Mouse (Mus musculus): ENCODE measurements at regions not wholly inside any gene's neighbourhood (a gene's known extent, or its start where the extent isn't known, plus 50 kb on each side); places are given as distances from the start of the nearest gene placed in this dataset.
A peak's percentile ranks its signal among the peaks of the same experiment; 100 is the strongest.

DNA sequence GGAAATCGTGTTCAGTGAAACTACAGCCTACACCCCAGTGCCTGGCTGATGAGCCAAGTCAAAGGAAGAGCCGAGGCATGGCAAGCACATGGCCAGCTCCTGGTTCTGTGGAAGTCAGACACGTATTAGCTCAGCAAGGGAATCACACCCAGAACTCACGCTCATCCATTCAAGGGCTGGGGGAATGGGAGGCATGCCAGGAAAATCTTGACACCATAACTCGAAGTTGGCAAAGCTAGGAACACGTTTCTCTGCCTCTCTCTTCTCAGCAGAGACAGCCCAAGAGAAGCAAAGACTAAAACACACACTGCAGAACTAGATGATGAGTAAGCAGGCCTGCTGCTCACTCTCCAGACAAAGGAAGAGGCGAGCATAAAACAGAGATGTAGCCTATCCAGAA is 53.5 kb upstream of the Ypel5 start:
- peak; percentile 22 to 50 for DNase-seq (ENCODE audit: low spot score in 2 of 2)

- DNase-seq (ENCODE audit: low spot score in 2 of 2), result peak; percentile 50 to 90
Observed at GRCm38 (mm10) chr17:72781786-72782185, 54.5 kb upstream of the Ypel5 start.

DNA sequence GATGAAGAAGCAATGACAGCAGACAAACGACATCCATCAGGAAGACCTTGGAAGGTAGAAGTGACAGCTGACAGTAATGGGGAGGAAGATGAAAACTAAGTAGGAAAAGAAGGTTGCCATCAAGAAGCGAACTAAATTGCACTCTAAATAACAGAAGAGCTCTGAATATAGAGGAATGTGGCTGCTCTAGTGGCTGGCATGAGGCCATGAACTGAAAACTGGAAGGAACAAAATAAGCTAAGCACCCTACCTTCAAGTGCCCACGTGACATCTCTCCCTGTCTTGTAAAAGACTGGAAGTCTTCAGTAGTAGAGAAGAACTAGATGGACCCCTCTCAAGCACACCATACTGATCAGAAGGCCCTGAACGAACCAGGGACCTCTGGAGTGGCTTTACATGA is 68.0 kb upstream of the Ypel5 start:
- no peak for DNase-seq (ENCODE audit: low spot score in 2 of 2)

GRCm38 (mm10) chr17:72760937-72761336 is 75.3 kb upstream of the Ypel5 start:
- no peak for DNase-seq (ENCODE audit: low spot score in 2 of 2)

GRCm38 (mm10) chr17:72746411-72746810 is 89.8 kb upstream of the Ypel5 start:
- DNase-seq (ENCODE audit: low spot score in 2 of 2), result peak; percentile 1 to 34

DNA sequence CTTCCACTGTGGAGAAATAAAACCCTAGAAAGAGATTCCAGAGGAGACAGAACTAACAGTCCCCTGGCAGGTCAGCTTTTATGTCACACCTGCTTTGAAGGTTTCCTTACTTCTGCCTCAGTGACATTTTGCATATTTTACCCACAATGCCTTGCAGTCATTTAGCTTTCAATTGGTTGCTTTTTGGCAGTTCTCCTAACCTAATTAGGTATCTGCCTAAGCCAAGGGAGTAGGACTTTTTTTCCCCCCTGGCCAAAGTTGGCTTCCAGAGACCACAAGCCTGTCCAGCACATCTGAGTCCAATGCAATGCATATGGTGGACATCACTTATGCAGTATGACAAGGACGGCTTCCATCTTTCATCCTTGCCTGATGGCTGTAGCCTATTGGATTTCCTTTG is 103.2 kb upstream of the Ypel5 start:
- peak in 1 of 2 experiments; percentile 9 for DNase-seq (ENCODE audit: low spot score in 2 of 2)

DNA sequence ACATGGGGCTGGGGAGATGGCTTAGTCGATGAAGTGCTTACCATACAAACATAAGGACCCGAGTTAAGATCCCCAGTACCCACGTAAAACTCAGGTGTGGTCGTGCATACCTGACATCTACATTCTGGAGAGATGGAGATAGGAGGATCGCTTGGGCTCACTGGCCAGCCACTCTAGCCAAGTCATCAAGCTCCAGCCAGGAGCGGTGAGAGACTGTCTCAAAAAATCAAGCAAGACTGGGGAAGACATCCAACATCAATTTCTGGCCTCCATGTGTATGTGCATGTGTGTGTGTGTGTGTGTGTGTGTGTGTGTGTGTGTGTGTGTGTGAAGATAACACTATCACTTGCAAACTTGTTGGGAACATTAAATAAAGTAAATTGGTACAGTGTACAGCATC is 104.6 kb upstream of the Ypel5 start:
- DNase-seq (ENCODE audit: low spot score in 2 of 2), result no peak

DNA sequence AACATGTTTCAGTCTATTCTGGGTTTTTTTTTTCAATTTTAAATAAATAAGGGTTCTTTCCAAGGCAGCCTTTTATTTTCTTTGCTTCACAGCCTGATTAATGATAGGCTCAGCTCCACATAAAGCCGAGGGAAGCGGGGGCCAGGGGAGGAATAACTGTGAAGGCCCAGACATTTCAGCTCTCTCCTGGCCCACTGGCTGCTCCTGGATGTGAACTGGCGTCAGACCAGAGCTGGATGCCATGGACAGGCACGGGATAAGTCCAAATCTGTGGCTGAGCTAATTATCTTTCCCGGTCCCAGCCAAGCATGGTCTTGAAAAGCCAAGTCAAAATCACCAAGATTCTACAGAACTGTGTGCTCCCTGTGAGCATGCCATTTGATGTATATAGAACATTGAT is 105.1 kb upstream of the Ypel5 start:
- DNase-seq (ENCODE audit: low spot score in 2 of 2), result peak in 1 of 2 experiments; percentile 5

GRCm38 (mm10) chr17:72720753-72721152 is 115.5 kb upstream of the Ypel5 start:
- no peak for DNase-seq (ENCODE audit: low spot score in 2 of 2)

DNA sequence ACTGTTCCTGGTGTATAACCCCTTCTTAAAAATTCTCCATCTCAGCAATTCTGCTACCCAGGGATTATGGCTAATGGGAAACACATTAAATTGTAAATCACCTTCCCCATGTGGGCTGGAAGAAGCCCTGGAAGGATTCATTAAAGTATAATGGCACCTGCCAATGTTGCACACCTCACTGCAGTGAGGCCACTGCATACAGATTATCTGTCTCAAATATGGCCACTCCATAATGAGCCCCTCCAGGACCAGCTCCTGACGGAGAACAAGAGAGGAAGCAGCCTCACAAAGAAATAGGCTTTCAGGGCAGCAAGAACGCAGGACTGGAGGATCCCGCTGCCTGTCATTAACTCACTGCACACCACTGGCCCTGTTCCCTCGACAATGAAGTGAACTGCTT is 115.2 kb upstream of the Alk start:
- DNase-seq (ENCODE audit: low spot score in 2 of 2), result no peak

GRCm38 (mm10) chr17:72691630-72692029 is 87.2 kb upstream of the Alk start:
- DNase-seq (ENCODE audit: low spot score in 2 of 2), result no peak

DNA sequence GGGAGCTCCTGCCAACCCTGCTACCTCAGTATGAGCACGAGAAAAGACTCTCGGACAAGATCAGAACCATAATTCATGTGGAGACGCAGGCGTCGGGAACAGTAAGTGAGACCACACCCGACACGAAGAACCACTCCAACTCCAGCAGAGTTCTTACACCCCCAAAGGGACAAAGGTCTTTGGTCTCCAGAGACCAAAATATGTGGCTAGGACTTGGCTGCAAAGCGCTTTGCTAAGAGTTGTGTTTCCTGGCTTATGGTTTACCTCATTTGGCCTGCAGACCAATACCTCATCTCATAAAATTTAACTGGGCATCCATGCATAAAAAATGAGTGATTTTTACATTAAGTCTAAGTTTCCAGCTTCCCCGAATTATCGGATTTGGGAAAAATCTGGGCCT is 85.2 kb upstream of the Alk start:
- no peak for DNase-seq (ENCODE audit: low spot score in 2 of 2)

DNA sequence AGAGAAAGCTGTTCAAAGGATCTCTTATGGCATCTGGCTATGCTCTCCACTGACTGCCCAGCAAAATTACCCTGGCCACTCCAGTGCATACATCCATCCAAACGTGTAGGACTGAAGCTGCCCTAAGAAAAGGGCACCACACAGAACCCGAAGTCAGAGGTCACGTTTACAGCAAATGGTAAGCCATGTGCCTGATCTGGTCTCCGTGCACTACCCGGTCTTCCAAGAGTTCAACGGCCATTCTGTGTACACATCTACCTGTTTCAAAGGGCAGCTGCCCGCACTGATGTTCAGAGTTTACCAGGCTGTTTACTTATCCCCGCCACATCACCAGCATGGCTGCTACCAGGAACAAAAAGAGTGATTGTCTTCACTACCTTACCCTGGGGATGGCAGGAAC is 84.4 kb upstream of the Alk start:
- DNase-seq (ENCODE audit: low spot score in 2 of 2), result no peak

DNA sequence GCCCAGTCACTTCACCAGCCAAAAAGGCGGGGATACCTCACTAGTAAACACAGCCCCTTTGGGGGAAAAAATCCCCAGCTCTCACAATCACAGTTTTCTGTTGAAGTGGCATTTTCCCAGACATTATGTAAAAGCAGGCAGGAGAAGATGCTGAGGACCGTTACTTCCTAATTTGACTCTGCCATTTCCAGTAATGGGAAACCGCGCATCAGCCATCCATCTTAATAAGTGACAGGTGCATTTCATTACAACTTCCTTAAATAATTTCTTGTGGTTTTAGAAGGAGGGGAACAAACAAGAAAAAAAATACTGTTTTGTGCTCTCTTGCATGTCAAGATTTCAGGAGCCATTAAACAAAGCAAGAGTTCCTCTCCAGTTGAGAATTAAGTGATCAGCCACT is 70.2 kb upstream of the Alk start:
- no peak for DNase-seq (ENCODE audit: low spot score in 2 of 2)

GRCm38 (mm10) chr17:72672010-72672409 is 67.6 kb upstream of the Alk start:
- peak in 1 of 2 experiments; percentile 6 for DNase-seq (ENCODE audit: low spot score in 2 of 2)

DNA sequence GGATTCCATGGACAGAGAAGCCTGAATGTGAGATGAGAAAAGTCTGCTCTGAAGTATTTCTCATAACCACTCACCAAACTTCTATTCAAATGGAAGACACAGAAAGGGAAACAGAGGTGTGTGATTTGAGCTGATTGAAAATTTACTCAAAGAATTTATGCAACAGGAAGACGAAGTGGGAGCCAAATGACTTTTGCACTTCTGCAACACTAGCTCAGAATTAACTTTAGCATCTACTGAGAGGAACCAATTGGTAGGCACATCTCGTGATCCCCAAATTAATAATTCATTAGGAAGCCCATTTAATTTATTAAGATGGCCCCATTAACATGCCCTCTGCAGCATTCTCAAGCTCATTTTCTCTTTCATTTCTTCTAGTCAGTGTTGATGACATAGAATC is 62.5 kb upstream of the Alk start:
- no peak for DNase-seq (ENCODE audit: low spot score in 2 of 2)

- DNase-seq (ENCODE audit: low spot score in 2 of 2), result no peak
Observed at GRCm38 (mm10) chr17:72661678-72662077, 57.3 kb upstream of the Alk start.

DNA sequence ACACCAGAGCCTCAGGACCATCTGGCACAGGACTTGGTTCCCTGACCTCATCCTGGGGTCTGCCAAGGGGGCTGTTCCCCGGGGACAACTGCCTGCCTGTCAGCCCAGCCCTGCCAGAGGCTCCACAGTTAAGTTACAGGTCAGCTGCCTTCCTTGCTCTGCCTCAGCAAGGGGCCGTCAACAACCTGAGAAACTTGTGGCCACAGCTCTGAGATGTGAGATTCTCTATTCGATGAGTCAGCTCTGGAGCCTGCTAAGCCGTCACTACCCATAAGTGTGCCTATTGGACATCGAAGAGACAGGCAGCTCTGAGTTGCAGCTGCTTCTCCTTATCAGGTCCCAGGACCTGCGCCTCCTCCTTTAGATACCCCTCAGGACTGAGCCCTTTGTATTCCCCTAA is 54.3 kb upstream of the Alk start:
- DNase-seq (ENCODE audit: low spot score in 2 of 2), result no peak

- no peak for DNase-seq (ENCODE audit: low spot score in 2 of 2)
Observed at GRCm38 (mm10) chr17:72657826-72658225, 53.4 kb upstream of the Alk start.

Measured in layer of hippocampus, adult 18-20 months (tissue).